Mouse (Mus musculus) stomach, postnatal 0 days (tissue): ENCODE measurements around the gene Dkkl1.

ENCODE experiments used
- CTCF ChIP-seq: IDR thresholded peaks from 2 replicates; pipeline ENCODE4 v1.5.1; 2016; ENCODE audit warnings: antibody characterized with exemption, low read depth, mild to moderate bottlenecking, moderate library complexity
- EP300 ChIP-seq: optimal IDR thresholded peaks from 2 replicates; pipeline ENCODE3; 2016; ENCODE audit warnings: antibody characterized with exemption

- TF ChIP-seq EP300 (no peak), CTCF (peak; percentile 92)
Observed at GRCm38 (mm10) chr7:45198435-45198834, 13.5 kb downstream of the Dkkl1 start.
